In the genomic region with DNA sequence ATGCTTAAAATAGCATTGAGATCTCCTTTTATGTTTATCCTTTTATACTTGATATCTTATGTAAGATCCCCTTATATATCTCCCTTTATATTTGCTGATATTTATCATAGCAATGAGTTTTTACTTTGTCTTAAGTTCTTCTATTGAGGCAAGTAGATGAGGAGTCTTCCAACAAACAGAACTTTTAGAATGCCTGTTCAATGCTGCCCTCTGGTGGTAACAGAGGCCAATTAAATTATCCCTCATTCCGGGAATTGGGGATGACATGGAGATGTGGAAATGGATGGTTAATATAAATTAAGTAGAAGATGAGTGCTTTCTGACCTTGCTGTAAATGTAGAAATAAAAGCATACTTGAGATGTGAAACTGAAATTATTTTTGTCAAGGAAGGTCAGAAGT, we compare ENCODE assay signal across 8 mouse cellular contexts.
DNase-seq lines count a peak whose midpoint lies in the region; ATAC-seq and TF ChIP-seq lines count a peak whose summit lies in the region.

No protein-coding gene starts in this region.

- no peaks in the 10 kb centered on the region for H3K9me3 ChIP-seq in midbrain, embryonic 14.5 days (ENCODE audit: control insufficient read depth, low read length)
- no peaks in the 10 kb centered on the region for H3K9me3 ChIP-seq in midbrain, embryonic 10.5 days (replicated peaks)
- no peaks in the 10 kb centered on the region for H3K9me3 ChIP-seq in embryonic facial prominence, embryonic 11.5 days (replicated peaks; ENCODE audit: control insufficient read depth, low read length)
- H3K9me3 ChIP-seq in limb, embryonic 14.5 days (ENCODE audit: control insufficient read depth, low read length) = no peaks in the 10 kb centered on the region

- no peaks in the 10 kb centered on the region for H3K27me3 ChIP-seq in midbrain, embryonic 14.5 days (ENCODE audit: control insufficient read depth, insufficient read depth, low read length)
- no peaks in the 10 kb centered on the region for H3K27me3 ChIP-seq in midbrain, embryonic 10.5 days (ENCODE audit: low read depth, poor library complexity, severe bottlenecking)
- no peaks in the 10 kb centered on the region for H3K27me3 ChIP-seq in embryonic facial prominence, embryonic 11.5 days (ENCODE audit: control insufficient read depth, insufficient read depth, low read length)
- H3K27me3 ChIP-seq in limb, embryonic 14.5 days (ENCODE audit: control insufficient read depth, insufficient read depth, low read length) = no peaks in the 10 kb centered on the region

- H3K4me1 ChIP-seq in midbrain, embryonic 14.5 days (ENCODE audit: control insufficient read depth, insufficient read depth, low read length) = no peaks in the 10 kb centered on the region
- peaks cover 5% of the 10 kb centered on the region; the same call in 1 of the 2 replicates for H3K4me1 ChIP-seq in midbrain, embryonic 10.5 days
- no peaks in the 10 kb centered on the region for H3K4me1 ChIP-seq in embryonic facial prominence, embryonic 11.5 days (ENCODE audit: control insufficient read depth, insufficient read depth, low read length)
- H3K4me1 ChIP-seq in limb, embryonic 14.5 days (ENCODE audit: control insufficient read depth, insufficient read depth, low read length) = no peaks in the 10 kb centered on the region

- TF ChIP-seq POLR2A in limb, embryonic 14.5 days (IDR thresholded peaks at IDR 0.05; ENCODE audit: borderline replicate concordance, extremely low read depth, insufficient read depth, insufficient read length) = no peak

- 17% methylated on average over 1 of the region's 1 CpGs for WGBS in midbrain, embryonic 14.5 days
- WGBS in midbrain, embryonic 10.5 days = 23% methylated on average over 1 of the region's 1 CpGs
- WGBS in embryonic facial prominence, embryonic 11.5 days = 28% methylated on average over 1 of the region's 1 CpGs
- 13% methylated on average over 1 of the region's 1 CpGs for WGBS in limb, embryonic 14.5 days

- no peak overlapping the region for H3K27ac ChIP-seq in midbrain, embryonic 14.5 days (replicated peaks; ENCODE audit: low read depth, low read length)
- no peak overlapping the region for H3K27ac ChIP-seq in midbrain, embryonic 10.5 days (replicated peaks)
- H3K27ac ChIP-seq in embryonic facial prominence, embryonic 11.5 days (replicated peaks; ENCODE audit: low read depth, low read length) = no peak overlapping the region
- no peak overlapping the region for H3K27ac ChIP-seq in limb, embryonic 14.5 days (replicated peaks; ENCODE audit: low read depth, low read length)

- no peak for DNase-seq in frontal cortex, postnatal 10 days (ENCODE audit: low spot score in 2 of 2)
- peak; percentile 87 for DNase-seq in midbrain, embryonic 14.5 days
- no peak for DNase-seq in midbrain, embryonic 10.5 days (ENCODE audit: low spot score)
- peak; percentile 59 for DNase-seq in R1 (ENCODE audit: low read depth, low spot score)
- peak; percentile 81 for DNase-seq in embryonic facial prominence, embryonic 11.5 days (ENCODE audit: low spot score)
- DNase-seq in limb, embryonic 14.5 days (ENCODE audit: low spot score) = peak; percentile 84

- ATAC-seq in frontal cortex, adult (ENCODE audit: low TSS enrichment) = peak; percentile 45
- ATAC-seq in midbrain, embryonic 14.5 days (ENCODE audit: low FRiP score, low TSS enrichment) = no peak
- ATAC-seq in embryonic facial prominence, embryonic 11.5 days (replicated peaks; ENCODE audit: insufficient number of reproducible peaks, low FRiP score, low TSS enrichment, low read depth) = no peak
- no peak for ATAC-seq in limb, embryonic 14.5 days (ENCODE audit: low FRiP score, low read depth)
- no peak for ATAC-seq in activated CD4-positive, CD25-positive, alpha-beta regulatory T cell, adult 4 months

- no peak overlapping the region for H3K9ac ChIP-seq in midbrain, embryonic 14.5 days (replicated peaks; ENCODE audit: low read length)
- H3K9ac ChIP-seq in embryonic facial prominence, embryonic 11.5 days (replicated peaks; ENCODE audit: low read length) = no peak overlapping the region
- no peak overlapping the region for H3K9ac ChIP-seq in limb, embryonic 14.5 days (ENCODE audit: low read depth, low read length, severe bottlenecking)

- H3K4me2 ChIP-seq in midbrain, embryonic 14.5 days (ENCODE audit: low read length) = no peak overlapping the region
- H3K4me2 ChIP-seq in embryonic facial prominence, embryonic 11.5 days (ENCODE audit: low read depth, low read length) = no peak overlapping the region
- H3K4me2 ChIP-seq in limb, embryonic 14.5 days (replicated peaks; ENCODE audit: low read depth, low read length, severe bottlenecking) = no peak overlapping the region

- H3K4me3 ChIP-seq in midbrain, embryonic 14.5 days (replicated peaks; ENCODE audit: low read depth, low read length) = no peak overlapping the region
- no peak overlapping the region for H3K4me3 ChIP-seq in midbrain, embryonic 10.5 days
- H3K4me3 ChIP-seq in embryonic facial prominence, embryonic 11.5 days (ENCODE audit: low read depth, low read length) = no peak overlapping the region
- no peak overlapping the region for H3K4me3 ChIP-seq in limb, embryonic 14.5 days (replicated peaks; ENCODE audit: low read length)

- peaks cover 10% of the 10 kb centered on the region for H3K36me3 ChIP-seq in midbrain, embryonic 14.5 days (ENCODE audit: control insufficient read depth, insufficient read depth, low read length)
- H3K36me3 ChIP-seq in midbrain, embryonic 10.5 days = peaks cover 23% of the 10 kb centered on the region
- no peaks in the 10 kb centered on the region for H3K36me3 ChIP-seq in embryonic facial prominence, embryonic 11.5 days (replicated peaks; ENCODE audit: control insufficient read depth, insufficient read depth, low read depth, low read length)
- H3K36me3 ChIP-seq in limb, embryonic 14.5 days (ENCODE audit: control insufficient read depth, insufficient read depth, low read length) = peaks cover 14% of the 10 kb centered on the region

Comparison
In these comparisons a context has a peak if more than half of its experiments do, and no peak if none do; other contexts are left out.
1. DNase-seq: peak in midbrain, embryonic 14.5 days (single experiment), R1 (single experiment), embryonic facial prominence, embryonic 11.5 days (single experiment) and limb, embryonic 14.5 days (single experiment); none in frontal cortex, postnatal 10 days (0 of 2) and midbrain, embryonic 10.5 days (single experiment).